Mouse (Mus musculus) testis, adult 2 months (tissue): ENCODE data around the gene Tacc2. TPM values are rescaled to one million over a fixed set of nuclear protein-coding genes. Genes with fewer than 3 reads are reported as not detected.
A peak's percentile ranks its signal among the peaks of the same experiment; 100 is the strongest.

Source experiments
- H3K27ac ChIP-seq: fragments of 200-500 bp; 2 replicates; pipeline ENCODE4 v1.5.1; 2012; ENCODE audit warnings: low read depth, low read length; ENCODE audit not compliant: control insufficient read depth, insufficient read depth
- H3K27me3 ChIP-seq: fragments of 200-500 bp; 2 replicates; pipeline ENCODE4 v1.6.1; 2012; ENCODE audit warnings: mild to moderate bottlenecking, low read length, moderate library complexity; ENCODE audit not compliant: control insufficient read depth, insufficient read depth
- H3K36me3 ChIP-seq: fragments of 200-500 bp; 2 replicates; pipeline ENCODE4 v1.6.1; 2012; ENCODE audit warnings: mild to moderate bottlenecking, low read length; ENCODE audit not compliant: control insufficient read depth, insufficient read depth
- H3K4me1 ChIP-seq: fragments of 200-500 bp; 2 replicates; pipeline ENCODE4 v1.6.1; 2012; ENCODE audit warnings: low read length; ENCODE audit not compliant: control insufficient read depth, insufficient read depth
- H3K4me3 ChIP-seq: fragments of 200-500 bp; 2 replicates; pipeline ENCODE4 v1.5.1; 2012; ENCODE audit warnings: low read depth, mild to moderate bottlenecking, low read length, moderate library complexity, mixed read lengths; ENCODE audit not compliant: control insufficient read depth
- CTCF ChIP-seq: fragments of 200-500 bp; IDR thresholded peaks from 2 replicates; pipeline ENCODE4 v1.5.1; 2012; ENCODE audit warnings: low read depth, mild to moderate bottlenecking, inconsistent platforms, low read length, moderate library complexity; ENCODE audit not compliant: control insufficient read depth, insufficient read depth, insufficient replicate concordance
- POLR2A ChIP-seq: fragments of 200-500 bp; IDR thresholded peaks from 2 replicates; pipeline ENCODE4 v1.6.1; 2012; ENCODE audit warnings: low read depth, mild to moderate bottlenecking, inconsistent platforms, low read length, moderate library complexity; ENCODE audit not compliant: control insufficient read depth
- polyA plus RNA-seq: library from polyadenylated mRNA; depleted of rRNA; stranded (reverse); fragments of >200 nt; gene quantifications from 2 replicates; pipeline ENCODE4 v1.2.3, GENCODE M21; 2012

Tacc2 gene
- polyA plus RNA-seq, 1 experiment: 6.5 TPM

- H3K36me3 ChIP-seq: no peaks in the 10 kb centered on the region
- H3K4me1 ChIP-seq: peaks cover 14% of the 10 kb centered on the region
- H3K4me3 ChIP-seq: no peak overlapping the region
- TF ChIP-seq POLR2A (no peak), CTCF (no peak)
- H3K27ac ChIP-seq: no peak overlapping the region
- H3K27me3 ChIP-seq: no peaks in the 10 kb centered on the region
Measured at GRCm38 (mm10) chr7:130653036-130653555, 75.9 kb downstream of the Tacc2 start.

DNA sequence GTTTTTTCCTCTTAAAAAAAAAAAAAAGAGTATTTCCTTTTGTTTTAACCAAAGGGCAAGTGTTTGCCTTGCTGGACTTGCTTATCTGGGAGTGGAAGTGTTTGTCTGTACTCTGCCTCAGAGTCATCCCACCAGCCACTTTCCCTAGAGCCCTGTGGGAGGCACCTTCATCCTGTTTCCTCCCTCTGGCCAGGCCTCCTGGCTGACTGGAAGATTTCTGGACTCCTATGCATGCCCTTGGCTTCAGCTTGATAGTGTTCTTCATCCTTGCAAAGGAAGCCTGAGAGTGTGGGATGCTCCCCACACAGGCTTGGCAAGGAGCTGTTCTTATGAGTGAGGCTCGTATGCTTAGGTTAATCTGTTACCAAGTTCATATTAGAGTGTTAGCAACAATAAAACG, 77.3 kb downstream of the Tacc2 start:
- H3K27me3 ChIP-seq: no peaks in the 10 kb centered on the region
- H3K4me1 ChIP-seq: peaks cover 7% of the 10 kb centered on the region
- H3K4me3 ChIP-seq: no peak overlapping the region
- no peaks in the 10 kb centered on the region for H3K36me3 ChIP-seq
- no peak for TF ChIP-seq CTCF
- TF ChIP-seq POLR2A: no peak
- peak overlapping the region; percentile 64; the same call in 1 of the 2 replicates for H3K27ac ChIP-seq

DNA sequence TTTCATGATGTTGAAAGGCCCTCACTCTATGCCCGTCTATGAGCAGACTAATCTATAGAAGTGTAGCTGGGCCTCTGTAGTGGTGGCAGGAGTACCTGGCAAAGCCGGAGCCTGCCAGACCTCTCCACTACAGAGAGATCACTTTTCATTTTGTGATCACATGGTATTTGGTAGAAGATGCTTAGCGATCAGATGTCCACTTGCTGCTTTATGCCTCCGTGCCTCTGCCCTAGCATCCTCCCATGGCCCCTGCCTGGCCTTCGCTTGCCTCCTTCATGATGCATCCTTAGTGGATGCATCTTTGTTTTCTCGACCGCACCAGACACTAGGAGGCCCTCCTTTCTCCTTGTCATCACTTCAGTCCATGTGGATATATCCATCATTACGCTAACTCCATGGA, 79.7 kb downstream of the Tacc2 start:
- Histone ChIP-seq H3K4me3 (no peak overlapping the region), H3K4me1 (peaks cover 7% of the 10 kb centered on the region), H3K27me3 (no peaks in the 10 kb centered on the region), H3K36me3 (no peaks in the 10 kb centered on the region), H3K27ac (no peak overlapping the region)
- no peak for TF ChIP-seq CTCF
- no peak for TF ChIP-seq POLR2A

- peak overlapping the region; percentile 30; the same call in 1 of the 2 replicates for H3K27ac ChIP-seq
- H3K4me1 ChIP-seq: peaks cover 7% of the 10 kb centered on the region
- H3K4me3 ChIP-seq: no peak overlapping the region
- no peaks in the 10 kb centered on the region for H3K27me3 ChIP-seq
- H3K36me3 ChIP-seq: no peaks in the 10 kb centered on the region
- TF ChIP-seq POLR2A: no peak
- no peak for TF ChIP-seq CTCF
Measured at GRCm38 (mm10) chr7:130657751-130658150, 80.5 kb downstream of the Tacc2 start.

DNA sequence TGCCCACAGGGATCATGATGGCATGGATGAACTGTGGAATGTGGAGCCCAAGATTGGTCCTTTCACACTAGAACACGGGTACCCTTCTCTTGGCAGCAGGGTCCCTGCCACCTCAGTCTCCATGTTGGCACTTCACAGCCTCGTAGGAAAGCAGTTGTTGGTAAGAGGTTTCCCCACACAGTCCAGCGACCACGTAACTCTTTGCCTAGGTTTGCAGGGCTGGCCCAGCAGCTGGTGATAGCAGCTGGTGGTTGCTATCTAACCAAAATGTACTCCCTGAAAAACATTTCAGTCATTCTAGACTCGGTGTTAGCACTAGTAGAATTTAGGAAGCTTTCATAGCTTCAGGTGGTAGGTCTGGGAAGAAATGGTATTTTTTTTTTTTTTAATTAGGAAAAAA, 81.9 kb downstream of the Tacc2 start:
- no peaks in the 10 kb centered on the region for H3K36me3 ChIP-seq
- H3K27me3 ChIP-seq: no peaks in the 10 kb centered on the region
- H3K4me1 ChIP-seq: peaks cover 7% of the 10 kb centered on the region
- no peak overlapping the region for H3K4me3 ChIP-seq
- H3K27ac ChIP-seq: no peak overlapping the region
- TF ChIP-seq POLR2A (no peak), CTCF (no peak)

DNA sequence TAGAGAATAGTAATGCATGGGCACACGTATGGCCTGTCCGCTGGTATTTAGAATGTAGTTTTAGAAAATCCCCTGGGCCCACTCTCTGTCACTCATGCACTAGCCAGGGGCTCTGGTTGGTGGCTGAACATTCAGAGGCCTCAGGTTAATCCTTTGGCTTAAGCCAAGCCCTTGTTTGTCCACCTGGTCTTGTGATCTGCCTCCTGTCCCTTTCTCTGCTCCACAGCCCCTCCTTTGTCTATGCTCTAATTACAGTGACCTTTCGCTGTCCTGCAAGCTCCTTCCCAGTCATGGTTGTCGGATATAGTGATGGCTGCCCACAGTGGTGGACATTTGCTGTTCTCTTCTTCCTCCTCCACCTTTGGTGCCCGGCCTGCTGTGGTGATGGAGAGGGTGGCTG, 85.0 kb downstream of the Tacc2 start:
- no peak for TF ChIP-seq CTCF
- no peak for TF ChIP-seq POLR2A
- Histone ChIP-seq H3K36me3 (no peaks in the 10 kb centered on the region), H3K4me1 (peaks cover 3% of the 10 kb centered on the region), H3K4me3 (no peak overlapping the region), H3K27ac (no peak overlapping the region), H3K27me3 (no peaks in the 10 kb centered on the region)

GRCm38 (mm10) chr7:130662869-130663268, 85.6 kb downstream of the Tacc2 start:
- peaks cover 3% of the 10 kb centered on the region for H3K4me1 ChIP-seq
- H3K27ac ChIP-seq: no peak overlapping the region
- TF ChIP-seq POLR2A: no peak
- no peak for TF ChIP-seq CTCF
- no peaks in the 10 kb centered on the region for H3K27me3 ChIP-seq
- no peak overlapping the region for H3K4me3 ChIP-seq
- H3K36me3 ChIP-seq: no peaks in the 10 kb centered on the region

GRCm38 (mm10) chr7:130664037-130664436, 86.8 kb downstream of the Tacc2 start:
- H3K4me1 ChIP-seq: peaks cover 3% of the 10 kb centered on the region
- no peak overlapping the region for H3K27ac ChIP-seq
- no peaks in the 10 kb centered on the region for H3K36me3 ChIP-seq
- TF ChIP-seq CTCF (no peak), POLR2A (no peak)
- no peaks in the 10 kb centered on the region for H3K27me3 ChIP-seq
- H3K4me3 ChIP-seq: no peak overlapping the region
